Mouse (Mus musculus): ENCODE results near the gene Ccl26. TPM values are rescaled to one million over a fixed set of nuclear protein-coding genes. Genes with fewer than 3 reads are reported as not detected.

Gene Ccl26
- total RNA-seq, 2 experiments from 2014 or later = not detected

- ATAC-seq (replicated peaks; ENCODE audit: poor library complexity, severe bottlenecking) = peak; percentile 97
Observed at GRCm38 (mm10) chr5:135544865-135545797, 18.2 kb downstream of the Ccl26 start, which contains the start of gene Hip1. Hip1 (minus strand) TSS chr5:135545120.

- ATAC-seq (replicated peaks; ENCODE audit: poor library complexity, severe bottlenecking) = no peak
Observed at GRCm38 (mm10) chr5:135544032-135544558, 19.3 kb downstream of the Ccl26 start.

- peak; percentile 46 for ATAC-seq (replicated peaks; ENCODE audit: poor library complexity, severe bottlenecking)
Observed at GRCm38 (mm10) chr5:135537794-135538214, 25.6 kb downstream of the Ccl26 start.

DNA sequence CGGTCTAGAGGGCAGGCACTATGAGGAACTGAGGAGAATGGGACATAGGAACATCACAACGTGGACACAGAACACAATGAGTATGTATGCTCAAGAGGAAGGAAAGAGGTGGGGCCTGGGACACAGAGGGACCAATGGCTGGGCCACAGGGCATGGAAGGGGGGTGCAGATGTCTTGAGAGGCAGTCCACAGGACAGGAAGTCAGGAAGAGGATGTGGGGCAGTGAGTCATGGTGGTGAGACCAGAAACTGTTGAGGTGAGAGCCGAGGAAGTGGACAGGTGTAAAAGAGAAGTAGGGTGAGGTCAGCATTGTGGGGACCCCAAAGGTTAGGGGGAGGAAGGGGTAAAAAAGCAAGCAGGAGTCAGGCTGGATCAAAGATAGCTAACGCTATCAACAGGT is 26.0 kb downstream of the Ccl26 start:
- ATAC-seq (replicated peaks; ENCODE audit: poor library complexity, severe bottlenecking) = peak; percentile 98

GRCm38 (mm10) chr5:135535867-135536266 is 27.5 kb downstream of the Ccl26 start:
- ATAC-seq (replicated peaks; ENCODE audit: poor library complexity, severe bottlenecking) = no peak

DNA sequence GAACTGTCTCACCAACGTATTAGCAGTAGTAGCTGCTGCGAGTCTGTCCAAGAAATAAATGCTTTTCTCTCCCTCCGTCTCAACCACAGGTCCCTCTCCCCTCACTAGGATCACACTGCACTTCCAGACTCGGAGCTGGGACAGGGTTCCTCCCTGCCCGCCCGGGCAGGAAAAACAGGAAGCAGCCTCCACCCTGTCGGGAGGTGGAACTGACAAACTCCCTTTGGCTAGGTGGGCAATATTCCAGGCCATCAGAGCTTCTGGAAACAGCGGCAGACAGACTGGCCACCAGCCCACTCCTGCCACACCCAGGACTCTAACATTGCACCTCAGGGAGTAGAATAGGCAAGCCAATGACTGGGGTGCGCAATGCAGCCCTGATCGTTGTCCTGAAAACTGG is 29.9 kb downstream of the Ccl26 start:
- ATAC-seq (replicated peaks; ENCODE audit: poor library complexity, severe bottlenecking) = no peak

GRCm38 (mm10) chr5:135531306-135531845 is 32.0 kb downstream of the Ccl26 start:
- ATAC-seq (replicated peaks; ENCODE audit: poor library complexity, severe bottlenecking) = no peak

DNA sequence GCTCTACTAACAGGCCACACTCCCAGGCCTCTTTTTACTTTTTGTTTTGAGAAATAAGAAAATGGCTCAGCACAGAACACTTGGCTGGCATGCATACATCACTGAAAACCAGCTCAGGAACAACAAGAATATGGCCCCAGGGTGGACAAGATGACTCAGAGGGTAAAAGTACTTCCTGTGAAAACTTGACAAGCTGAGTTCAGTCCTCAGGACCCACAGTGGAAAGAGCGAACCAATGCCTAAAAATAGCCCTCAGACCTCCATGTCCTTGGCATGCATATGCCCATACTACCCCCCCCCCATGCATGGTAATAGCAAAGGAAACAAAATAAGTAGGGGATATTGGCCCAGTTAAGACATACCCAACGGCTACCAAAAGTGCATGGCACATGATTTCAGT is 33.4 kb downstream of the Ccl26 start:
- no peak for ATAC-seq (replicated peaks; ENCODE audit: poor library complexity, severe bottlenecking)

DNA sequence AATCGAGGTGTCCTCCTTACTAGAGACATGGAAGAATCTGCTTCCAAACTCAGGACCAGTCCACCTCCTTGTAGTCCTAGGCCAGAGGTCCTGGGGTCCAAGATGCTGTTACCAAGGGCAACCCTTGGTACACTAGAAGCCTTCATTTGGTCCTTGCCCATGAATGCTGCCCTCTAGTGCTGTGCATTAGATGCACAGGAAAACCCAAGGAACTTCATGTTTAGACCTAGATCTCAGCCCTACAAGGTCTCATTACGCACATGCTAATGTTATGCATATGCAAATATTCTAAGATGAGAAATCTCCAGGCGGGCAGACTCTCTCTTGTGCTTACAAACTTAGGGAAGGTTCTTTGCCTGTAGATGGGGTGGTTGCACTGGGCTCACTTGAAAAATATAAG is 34.1 kb downstream of the Ccl26 start:
- ATAC-seq (replicated peaks; ENCODE audit: poor library complexity, severe bottlenecking) = peak; percentile 42; the same call in 1 of the 2 replicates

- ATAC-seq (replicated peaks; ENCODE audit: poor library complexity, severe bottlenecking) = no peak
Observed at GRCm38 (mm10) chr5:135527986-135528385, 35.4 kb downstream of the Ccl26 start.

GRCm38 (mm10) chr5:135524660-135525560 is 38.5 kb downstream of the Ccl26 start:
- no peak for ATAC-seq (replicated peaks; ENCODE audit: poor library complexity, severe bottlenecking)

GRCm38 (mm10) chr5:135524087-135524486 is 39.3 kb downstream of the Ccl26 start:
- ATAC-seq (replicated peaks; ENCODE audit: poor library complexity, severe bottlenecking) = no peak

- no peak for ATAC-seq (replicated peaks; ENCODE audit: poor library complexity, severe bottlenecking)
Observed at GRCm38 (mm10) chr5:135522111-135522722, 41.2 kb downstream of the Ccl26 start.

- no peak for ATAC-seq (replicated peaks; ENCODE audit: poor library complexity, severe bottlenecking)
Observed at GRCm38 (mm10) chr5:135517348-135517883, 46.0 kb downstream of the Ccl26 start.

GRCm38 (mm10) chr5:135513131-135513530 is 50.2 kb downstream of the Ccl26 start:
- no peak for ATAC-seq (replicated peaks; ENCODE audit: poor library complexity, severe bottlenecking)

- ATAC-seq (replicated peaks; ENCODE audit: poor library complexity, severe bottlenecking) = no peak
Observed at GRCm38 (mm10) chr5:135511105-135511504, 52.3 kb downstream of the Ccl26 start.

Measured in granulocyte monocyte progenitor cell, adult 5-6 weeks (primary cell).